Mouse (Mus musculus) C2C12 (cell line): Measurements from ENCODE around the gene Gm33543. TPM values are rescaled to one million over a fixed set of nuclear protein-coding genes. Genes with fewer than 3 reads are reported as not detected.

ENCODE experiments used
- H3K27me3 ChIP-seq: one replicate; pipeline ENCODE4 v1.6.1; 2011; ENCODE audit not compliant: control insufficient read depth, insufficient read depth, insufficient read length
- H3K36me3 ChIP-seq: one replicate; pipeline ENCODE4 v1.6.1; 2011; ENCODE audit not compliant: control insufficient read depth, insufficient read depth
- H3K4me3 ChIP-seq: one replicate; pipeline ENCODE4 v1.5.1; 2011; ENCODE audit warnings: mild to moderate bottlenecking, control low read depth; ENCODE audit not compliant: poor library complexity, insufficient read depth, severe bottlenecking
- H3K79me2 ChIP-seq: one replicate; pipeline ENCODE4 v1.6.1; 2011; ENCODE audit not compliant: control insufficient read depth, insufficient read depth
- H3K79me3 ChIP-seq: one replicate; pipeline ENCODE4 v1.6.1; 2011; ENCODE audit warnings: low read depth, control low read depth
- H3ac ChIP-seq: one replicate; pipeline ENCODE3; 2011; ENCODE audit warnings: low read depth; ENCODE audit not compliant: control insufficient read depth, insufficient read length
- CEBPB ChIP-seq: IDR thresholded peaks from one replicate; pipeline ENCODE4 v1.6.1; 2011; ENCODE audit warnings: low read depth, mild to moderate bottlenecking, control low read depth, moderate library complexity
- CTCF ChIP-seq: IDR thresholded peaks from one replicate; pipeline ENCODE4 v1.5.1; 2011; ENCODE audit not compliant: control insufficient read depth, insufficient read depth, insufficient read length
- FOSL1 ChIP-seq: IDR thresholded peaks from one replicate; pipeline ENCODE4 v1.8.0; 2011; ENCODE audit warnings: mild to moderate bottlenecking, low read length; ENCODE audit not compliant: poor library complexity, insufficient read depth, severe bottlenecking
- MAX ChIP-seq: IDR thresholded peaks from one replicate; pipeline ENCODE4 v1.6.1; 2011; ENCODE audit warnings: mild to moderate bottlenecking, control low read depth
- MYOD1 ChIP-seq: IDR thresholded peaks from one replicate; pipeline ENCODE4 v1.6.1; 2011; ENCODE audit warnings: low read depth; ENCODE audit not compliant: control insufficient read depth, insufficient read length
- MYOG ChIP-seq: IDR thresholded peaks from one replicate; pipeline ENCODE4 v1.6.1; 2011; ENCODE audit not compliant: control insufficient read depth, insufficient read length; ENCODE audit errors: extremely low read depth
- USF1 ChIP-seq: IDR thresholded peaks from one replicate; pipeline ENCODE4 v1.6.1; 2011; ENCODE audit warnings: low read depth, mild to moderate bottlenecking, control low read depth, moderate library complexity
- polyA plus RNA-seq: library from polyadenylated mRNA; unstranded; fragments of >200 nt; fragmentation: generic; extraction: Trizol; gene quantifications from one replicate; pipeline ENCODE4 v1.2.1, GENCODE M21; 2012; ENCODE audit warnings: missing spikeins

Gene Gm33543
- polyA plus RNA-seq, 1 experiment, result not detected

- Histone ChIP-seq H3K79me3 (no peaks in the 10 kb centered on the region), H3K27me3 (no peaks in the 10 kb centered on the region), H3K36me3 (no peaks in the 10 kb centered on the region), H3K4me3 (no peak overlapping the region), H3ac (no peak overlapping the region), H3K79me2 (no peaks in the 10 kb centered on the region)
- TF ChIP-seq USF1, result no peak
- no peak for TF ChIP-seq FOSL1
- no peak for TF ChIP-seq MAX
- TF ChIP-seq CEBPB, result no peak
- TF ChIP-seq MYOG, result no peak
- no peak for TF ChIP-seq CTCF
- no peak for TF ChIP-seq MYOD1
Measured at GRCm38 (mm10) chr10:95794706-95795105, 48.0 kb downstream of the Gm33543 start.

- H3K27me3 ChIP-seq, result no peaks in the 10 kb centered on the region
- no peak for TF ChIP-seq CEBPB
- no peak for TF ChIP-seq MYOG
- TF ChIP-seq FOSL1, result no peak
- TF ChIP-seq CTCF, result no peak
- no peak for TF ChIP-seq MYOD1
- TF ChIP-seq MAX, result no peak
- TF ChIP-seq USF1, result no peak
Measured at GRCm38 (mm10) chr10:95791427-95791804, 51.3 kb downstream of the Gm33543 start.

GRCm38 (mm10) chr10:95790771-95791426 is 51.8 kb downstream of the Gm33543 start:
- Histone ChIP-seq H3K79me3 (no peaks in the 10 kb centered on the region), H3K4me3 (no peak overlapping the region), H3K79me2 (no peaks in the 10 kb centered on the region), H3K27me3 (no peaks in the 10 kb centered on the region), H3K36me3 (no peaks in the 10 kb centered on the region), H3ac (no peak overlapping the region)
- TF ChIP-seq MYOG (no peak), CEBPB (no peak), CTCF (no peak), MYOD1 (no peak), USF1 (no peak), MAX (no peak), FOSL1 (no peak)

More at GRCm38 (mm10) chr10:95791427-95791804, 51.3 kb downstream of the Gm33543 start:
- Histone ChIP-seq H3K79me3 (no peaks in the 10 kb centered on the region), H3ac (no peak overlapping the region), H3K4me3 (no peak overlapping the region), H3K79me2 (no peaks in the 10 kb centered on the region), H3K36me3 (no peaks in the 10 kb centered on the region)

- Histone ChIP-seq H3K27me3 (no peaks in the 10 kb centered on the region), H3K36me3 (no peaks in the 10 kb centered on the region)
- TF ChIP-seq MAX (no peak), MYOD1 (no peak), MYOG (no peak), USF1 (no peak), CEBPB (no peak), FOSL1 (no peak), CTCF (no peak)
Measured at GRCm38 (mm10) chr10:95787176-95787575, 55.6 kb downstream of the Gm33543 start.

GRCm38 (mm10) chr10:95784837-95785236 is 57.9 kb downstream of the Gm33543 start:
- Histone ChIP-seq H3K79me2 (no peaks in the 10 kb centered on the region), H3K4me3 (no peak overlapping the region), H3K79me3 (no peaks in the 10 kb centered on the region), H3ac (no peak overlapping the region), H3K27me3 (no peaks in the 10 kb centered on the region), H3K36me3 (no peaks in the 10 kb centered on the region)
- no peak for TF ChIP-seq MYOG
- TF ChIP-seq FOSL1, result no peak
- TF ChIP-seq CEBPB, result no peak
- TF ChIP-seq MYOD1, result no peak
- no peak for TF ChIP-seq USF1
- TF ChIP-seq CTCF, result no peak
- no peak for TF ChIP-seq MAX

More at GRCm38 (mm10) chr10:95787176-95787575, 55.6 kb downstream of the Gm33543 start:
- H3K4me3 ChIP-seq, result no peak overlapping the region
- no peaks in the 10 kb centered on the region for H3K79me3 ChIP-seq
- H3ac ChIP-seq, result no peak overlapping the region
- H3K79me2 ChIP-seq, result no peaks in the 10 kb centered on the region

GRCm38 (mm10) chr10:95780881-95781600 is 61.7 kb downstream of the Gm33543 start:
- no peaks in the 10 kb centered on the region for H3K27me3 ChIP-seq
- no peak overlapping the region for H3ac ChIP-seq
- no peaks in the 10 kb centered on the region for H3K79me3 ChIP-seq
- no peak overlapping the region for H3K4me3 ChIP-seq
- H3K36me3 ChIP-seq, result no peaks in the 10 kb centered on the region
- TF ChIP-seq USF1 (no peak), MAX (peak; percentile 23), CTCF (no peak), MYOG (no peak), MYOD1 (peak; percentile 62), CEBPB (no peak), FOSL1 (no peak)
- no peaks in the 10 kb centered on the region for H3K79me2 ChIP-seq
